ENCODE assay signal across 21 mouse cellular contexts in genomic region chr1:167115121-167115520, GRCm38 (mm10).
DNase-seq lines count a peak whose midpoint lies in the region; ATAC-seq and TF ChIP-seq lines count a peak whose summit lies in the region.
"Had no signal": no experiment of that assay in that cellular context is flagged by ENCODE, and none has a peak within 500 bp of the region (broad histone marks: within the 10 kb centered on the region; RNA-seq: fewer than 3 reads in every experiment).

No protein-coding gene starts in this region.

- intact Hi-C loops in heart, adult 2 months (cut with DNase I) = no loop called here

- no peak for TF ChIP-seq EP300 in heart, adult 2 months (IDR thresholded peaks at IDR 0.05; ENCODE audit: insufficient read depth, low read depth, low read length)

- no peak for TF ChIP-seq POLR2A in cerebellum, adult 2 months (IDR thresholded peaks at IDR 0.05; ENCODE audit: borderline replicate concordance, insufficient read depth, low read length)
- TF ChIP-seq POLR2A in heart, adult 2 months (IDR thresholded peaks at IDR 0.05; ENCODE audit: insufficient read depth, low read depth, low read length) = no peak

- no peak for ATAC-seq in midbrain, embryonic 15.5 days (replicated peaks)
- no peak for ATAC-seq in midbrain, embryonic 11.5 days (ENCODE audit: low FRiP score)
- ATAC-seq in intestine, embryonic 16.5 days = no peak
- ATAC-seq: activated CD4-positive, CD25-positive, alpha-beta regulatory T cell, adult 4 months; CD4-positive, CD25-positive, alpha-beta regulatory T cell, adult 4 months had no signal

- no peaks in the 10 kb centered on the region for H3K36me3 ChIP-seq in heart, adult 2 months (ENCODE audit: control insufficient read depth, insufficient read depth, low read length)
- H3K36me3 ChIP-seq in midbrain, embryonic 15.5 days (replicated peaks) = no peaks in the 10 kb centered on the region
- no peaks in the 10 kb centered on the region for H3K36me3 ChIP-seq in midbrain, embryonic 11.5 days (ENCODE audit: control insufficient read depth, insufficient read depth, low read length)
- H3K36me3 ChIP-seq in intestine, embryonic 16.5 days (ENCODE audit: control insufficient read depth, insufficient read depth, low read length) = no peaks in the 10 kb centered on the region
- H3K36me3 ChIP-seq: embryonic facial prominence, embryonic 12.5 days had no signal

- DNase-seq in cerebellum, adult 2 months = peak; percentile 38 to 65
- no peak for DNase-seq in cerebellum, adult 9-10 months
- peak; percentile 68 for DNase-seq in heart, adult 11 months
- no peak for DNase-seq in heart, adult 2 months
- DNase-seq in midbrain, embryonic 11.5 days (ENCODE audit: low spot score, missing footprints) = no peak
- no peak for DNase-seq in kidney, postnatal 10 days
- DNase-seq: adrenal gland, postnatal 25 days; gastrocnemius, postnatal 14 days; kidney, adult 11 months; kidney, postnatal 14 days; liver; lung, postnatal 10 days; right cerebral cortex, adult 18-20 months had no signal

- WGBS in cerebellum, adult 2 months = 15% methylated on average over 4 of the region's 4 CpGs
- 18% methylated on average over 4 of the region's 4 CpGs for WGBS in heart, adult 2 months
- 25% methylated on average over 4 of the region's 4 CpGs for WGBS in midbrain, embryonic 15.5 days
- 38% methylated on average over 4 of the region's 4 CpGs for WGBS in midbrain, embryonic 11.5 days
- WGBS in intestine, embryonic 16.5 days = 39% methylated on average over 4 of the region's 4 CpGs

- H3K4me3 ChIP-seq in cerebellum, adult 2 months (replicated peaks; ENCODE audit: insufficient read depth, low read depth, low read length) = no peak overlapping the region
- no peak overlapping the region for H3K4me3 ChIP-seq in heart, adult 2 months
- H3K4me3 ChIP-seq in midbrain, embryonic 15.5 days = no peak overlapping the region
- H3K4me3 ChIP-seq in midbrain, embryonic 11.5 days (ENCODE audit: low read depth, low read length) = no peak overlapping the region
- H3K4me3 ChIP-seq in intestine, embryonic 16.5 days (ENCODE audit: low read length) = no peak overlapping the region
- H3K4me3 ChIP-seq: embryonic facial prominence, embryonic 12.5 days; erythroblast, embryonic 14.5 days; layer of hippocampus, adult 2 months had no signal

- peaks cover 9% of the 10 kb centered on the region for H3K4me1 ChIP-seq in cerebellum, adult 2 months (ENCODE audit: control insufficient read depth, insufficient read depth, low read length)
- H3K4me1 ChIP-seq in heart, adult 2 months (ENCODE audit: control insufficient read depth, insufficient read depth, low read length) = no peaks in the 10 kb centered on the region
- H3K4me1 ChIP-seq in midbrain, embryonic 15.5 days = peaks cover 19% of the 10 kb centered on the region
- peaks cover 3% of the 10 kb centered on the region; the same call in 1 of the 2 replicates for H3K4me1 ChIP-seq in midbrain, embryonic 11.5 days (ENCODE audit: control insufficient read depth, insufficient read depth, low read length)
- no peaks in the 10 kb centered on the region for H3K4me1 ChIP-seq in intestine, embryonic 16.5 days (ENCODE audit: control insufficient read depth, insufficient read depth, low read length)
- H3K4me1 ChIP-seq: embryonic facial prominence, embryonic 12.5 days had no signal

- H3K27me3 ChIP-seq in cerebellum, adult 2 months (ENCODE audit: control insufficient read depth, insufficient read depth, low read length) = no peaks in the 10 kb centered on the region
- H3K27me3 ChIP-seq in heart, adult 2 months (ENCODE audit: control insufficient read depth, insufficient read depth, low read length) = no peaks in the 10 kb centered on the region
- H3K27me3 ChIP-seq in midbrain, embryonic 15.5 days (replicated peaks) = no peaks in the 10 kb centered on the region
- no peaks in the 10 kb centered on the region for H3K27me3 ChIP-seq in midbrain, embryonic 11.5 days (ENCODE audit: control insufficient read depth, insufficient read depth, low read length)
- H3K27me3 ChIP-seq in intestine, embryonic 16.5 days (replicated peaks; ENCODE audit: control insufficient read depth, insufficient read depth, low read length) = no peaks in the 10 kb centered on the region
- H3K27me3 ChIP-seq: embryonic facial prominence, embryonic 12.5 days had no signal

- no peak for TF ChIP-seq CTCF in cerebellum, adult 2 months (IDR thresholded peaks at IDR 0.05; ENCODE audit: borderline replicate concordance, insufficient read depth, low read depth, low read length)
- TF ChIP-seq CTCF in heart, adult 2 months (IDR thresholded peaks at IDR 0.05) = no peak

- H3K9ac ChIP-seq in heart, adult 2 months (ENCODE audit: low read depth, low read length) = no peak overlapping the region
- H3K9ac ChIP-seq in midbrain, embryonic 15.5 days = no peak overlapping the region
- no peak overlapping the region for H3K9ac ChIP-seq in midbrain, embryonic 11.5 days (ENCODE audit: low read length)
- no peak overlapping the region for H3K9ac ChIP-seq in intestine, embryonic 16.5 days (ENCODE audit: low read depth, low read length)
- H3K9ac ChIP-seq: embryonic facial prominence, embryonic 12.5 days had no signal

- H3K9me3 ChIP-seq in midbrain, embryonic 15.5 days = no peaks in the 10 kb centered on the region
- H3K9me3 ChIP-seq in midbrain, embryonic 11.5 days (ENCODE audit: control insufficient read depth, low read length) = no peaks in the 10 kb centered on the region; the same call in 1 of the 2 replicates
- no peaks in the 10 kb centered on the region for H3K9me3 ChIP-seq in intestine, embryonic 16.5 days (ENCODE audit: control insufficient read depth, low read length)
- H3K9me3 ChIP-seq: embryonic facial prominence, embryonic 12.5 days had no signal

- no peak overlapping the region for H3K27ac ChIP-seq in cerebellum, adult 2 months (ENCODE audit: insufficient read depth, low read length)
- H3K27ac ChIP-seq in heart, adult 2 months = no peak overlapping the region
- H3K27ac ChIP-seq in midbrain, embryonic 15.5 days = peak overlapping the region; percentile 25; the same call in 1 of the 2 replicates
- H3K27ac ChIP-seq in midbrain, embryonic 11.5 days (ENCODE audit: low read depth, low read length) = no peak overlapping the region
- no peak overlapping the region for H3K27ac ChIP-seq in intestine, embryonic 16.5 days (ENCODE audit: low read length)
- H3K27ac ChIP-seq: embryonic facial prominence, embryonic 12.5 days; layer of hippocampus, adult 2 months; stomach, postnatal 0 days had no signal

- H3K79me2 ChIP-seq in heart, adult 2 months (replicated peaks; ENCODE audit: control insufficient read depth, insufficient read depth, low read length) = no peaks in the 10 kb centered on the region

- H3K4me2 ChIP-seq in midbrain, embryonic 15.5 days = no peak overlapping the region
- H3K4me2 ChIP-seq in midbrain, embryonic 11.5 days = no peak overlapping the region
- no peak overlapping the region for H3K4me2 ChIP-seq in intestine, embryonic 16.5 days (ENCODE audit: low read depth, low read length)
- H3K4me2 ChIP-seq: embryonic facial prominence, embryonic 12.5 days had no signal

Comparison
In these comparisons a context has a peak if more than half of its experiments do, and no peak if none do; other contexts are left out.
1. DNase-seq: peak in cerebellum, adult 2 months (2 of 2) and heart, adult 11 months (single experiment); none in cerebellum, adult 9-10 months (single experiment), heart, adult 2 months (0 of 2), midbrain, embryonic 11.5 days (single experiment) and kidney, postnatal 10 days (single experiment).